Mouse (Mus musculus) liver, adult 2 months (tissue): ENCODE data around the gene Rbl1. TPM values are rescaled to one million over a fixed set of nuclear protein-coding genes. Genes with fewer than 3 reads are reported as not detected.

Experiments used
- DNase-seq: peaks from one replicate; pipeline ENCODE4 v3.0.0-alpha.2; 2011; ENCODE audit warnings: low read depth, low spot score; ENCODE audit errors: extremely low read depth
- H3K27ac ChIP-seq: fragments of 200-500 bp; replicated peaks from 2 replicates; pipeline ENCODE4 v1.5.1; 2012; ENCODE audit warnings: low read depth, mild to moderate bottlenecking, control low read depth, inconsistent platforms, low read length; ENCODE audit not compliant: insufficient read depth
- H3K27me3 ChIP-seq: fragments of 200-500 bp; 2 replicates; pipeline ENCODE4 v1.6.1; 2012; ENCODE audit warnings: mild to moderate bottlenecking, moderate library complexity, low read length, inconsistent platforms; ENCODE audit not compliant: control insufficient read depth, insufficient read depth
- H3K36me3 ChIP-seq: fragments of 200-500 bp; 2 replicates; pipeline ENCODE4 v1.6.1; 2012; ENCODE audit warnings: low read length, inconsistent platforms; ENCODE audit not compliant: control insufficient read depth, insufficient read depth
- H3K4me1 ChIP-seq: fragments of 200-500 bp; 2 replicates; pipeline ENCODE4 v1.6.1; 2011; ENCODE audit warnings: low read length; ENCODE audit not compliant: control insufficient read depth, insufficient read depth
- H3K4me3 ChIP-seq: fragments of 200-500 bp; 2 replicates; pipeline ENCODE4 v1.5.1; 2011; ENCODE audit warnings: low read depth, mild to moderate bottlenecking, control low read depth, low read length, moderate library complexity; ENCODE audit not compliant: insufficient read depth
- H3K79me2 ChIP-seq: fragments of 200-500 bp; 2 replicates; pipeline ENCODE4 v1.6.1; 2012; ENCODE audit warnings: inconsistent platforms, mild to moderate bottlenecking, low read length, moderate library complexity; ENCODE audit not compliant: control insufficient read depth, insufficient read depth
- H3K9ac ChIP-seq: fragments of 200-500 bp; 2 replicates; pipeline ENCODE4 v1.6.1; 2012; ENCODE audit warnings: low read depth, mild to moderate bottlenecking, control low read depth, inconsistent platforms, low read length
- CTCF ChIP-seq: fragments of 200-500 bp; IDR thresholded peaks from 2 replicates; pipeline ENCODE4 v1.5.1; 2011; ENCODE audit warnings: low read depth, low read length, control low read depth
- POLR2A ChIP-seq: fragments of 200-500 bp; IDR thresholded peaks from 2 replicates; pipeline ENCODE4 v1.6.1; 2011; ENCODE audit warnings: low read length, control low read depth; ENCODE audit not compliant: insufficient read depth; ENCODE audit errors: extremely low read depth
- WGBS: fragments of 180-500 bp; shearing (Covaris S2); methylation state at CpG from one replicate; pipeline ENCODE4 v1.1.7; 2018; 5-methylcytosine and 5-hydroxymethylcytosine counted together
- polyA plus RNA-seq: library from polyadenylated mRNA; depleted of rRNA; stranded (reverse); fragments of >200 nt; gene quantifications from 2 replicates; pipeline ENCODE4 v1.2.3, GENCODE M21; 2012
- total RNA-seq: library from RNA; depleted of rRNA; stranded (reverse); fragments of >200 nt; gene quantifications from 2 replicates; pipeline ENCODE4 v1.2.3, GENCODE M21; 2014

Gene Rbl1
- total and polyA plus RNA-seq, 2 experiments, result 0.62 to 2.3 TPM

- Histone ChIP-seq H3K79me2 (no peaks in the 10 kb centered on the region), H3K9ac (no peak overlapping the region), H3K4me1 (no peaks in the 10 kb centered on the region), H3K27me3 (no peaks in the 10 kb centered on the region), H3K36me3 (peaks cover 4% of the 10 kb centered on the region; the same call in 1 of the 2 replicates), H3K4me3 (no peak overlapping the region), H3K27ac (no peak overlapping the region)
- no peak for TF ChIP-seq CTCF
- TF ChIP-seq POLR2A, result no peak
- no peak for DNase-seq
- WGBS, result 86% methylated on average over 6 of the region's 6 CpGs
Measured at GRCm38 (mm10) chr2:157178167-157178566, 26.2 kb downstream of the Rbl1 start.

GRCm38 (mm10) chr2:157176248-157176647, 28.1 kb downstream of the Rbl1 start:
- H3K36me3 ChIP-seq, result peaks cover 4% of the 10 kb centered on the region; the same call in 1 of the 2 replicates
- H3K9ac ChIP-seq, result no peak overlapping the region
- DNase-seq, result no peak
- 93% methylated on average over 3 of the region's 3 CpGs for WGBS
- no peak overlapping the region for H3K27ac ChIP-seq
- H3K4me3 ChIP-seq, result no peak overlapping the region
- no peaks in the 10 kb centered on the region for H3K4me1 ChIP-seq
- no peak for TF ChIP-seq CTCF
- TF ChIP-seq POLR2A, result no peak
- no peaks in the 10 kb centered on the region for H3K79me2 ChIP-seq
- no peaks in the 10 kb centered on the region for H3K27me3 ChIP-seq

GRCm38 (mm10) chr2:157174416-157174815, 29.9 kb downstream of the Rbl1 start:
- TF ChIP-seq CTCF, result no peak
- no peak for TF ChIP-seq POLR2A
- Histone ChIP-seq H3K27ac (no peak overlapping the region), H3K9ac (no peak overlapping the region), H3K79me2 (no peaks in the 10 kb centered on the region), H3K4me3 (no peak overlapping the region), H3K4me1 (no peaks in the 10 kb centered on the region), H3K27me3 (no peaks in the 10 kb centered on the region), H3K36me3 (peaks cover 4% of the 10 kb centered on the region; the same call in 1 of the 2 replicates)
- DNase-seq, result no peak
- WGBS, result 80% methylated on average over 5 of the region's 5 CpGs

GRCm38 (mm10) chr2:157173555-157173954, 30.8 kb downstream of the Rbl1 start:
- no peaks in the 10 kb centered on the region for H3K79me2 ChIP-seq
- no peak overlapping the region for H3K27ac ChIP-seq
- H3K36me3 ChIP-seq, result peaks cover 4% of the 10 kb centered on the region; the same call in 1 of the 2 replicates
- no peaks in the 10 kb centered on the region for H3K4me1 ChIP-seq
- no peak for TF ChIP-seq CTCF
- no peak for TF ChIP-seq POLR2A
- DNase-seq, result no peak
- no peak overlapping the region for H3K9ac ChIP-seq
- no peak overlapping the region for H3K4me3 ChIP-seq
- H3K27me3 ChIP-seq, result no peaks in the 10 kb centered on the region
- WGBS, result 66% methylated on average over 6 of the region's 6 CpGs

GRCm38 (mm10) chr2:157172984-157173383, 31.4 kb downstream of the Rbl1 start:
- Histone ChIP-seq H3K79me2 (no peaks in the 10 kb centered on the region), H3K4me3 (no peak overlapping the region), H3K36me3 (peaks cover 4% of the 10 kb centered on the region; the same call in 1 of the 2 replicates), H3K27ac (no peak overlapping the region), H3K27me3 (no peaks in the 10 kb centered on the region), H3K9ac (no peak overlapping the region), H3K4me1 (no peaks in the 10 kb centered on the region)
- TF ChIP-seq CTCF, result no peak
- no peak for TF ChIP-seq POLR2A
- no peak for DNase-seq
- 97% methylated on average over 6 of the region's 6 CpGs for WGBS

- no peak for TF ChIP-seq POLR2A
- TF ChIP-seq CTCF, result no peak
- Histone ChIP-seq H3K27me3 (no peaks in the 10 kb centered on the region), H3K36me3 (peaks cover 4% of the 10 kb centered on the region; the same call in 1 of the 2 replicates), H3K4me3 (no peak overlapping the region), H3K79me2 (no peaks in the 10 kb centered on the region), H3K9ac (no peak overlapping the region), H3K4me1 (no peaks in the 10 kb centered on the region), H3K27ac (no peak overlapping the region)
- no peak for DNase-seq
- 84% methylated on average over 6 of the region's 6 CpGs for WGBS
Measured at GRCm38 (mm10) chr2:157170626-157171025, 33.7 kb downstream of the Rbl1 start.
